Mouse (Mus musculus): ENCODE data around the gene Tmem186. TPM values are rescaled to one million over a fixed set of nuclear protein-coding genes. Genes with fewer than 3 reads are reported as not detected.

Tmem186 gene
- total RNA-seq, 2 experiments from 2014 or later, result 1.8 to 6.7 TPM

GRCm38 (mm10) chr16:8619659-8620314 lies 17.7 kb downstream of the Tmem186 start:
- no peak for ATAC-seq (replicated peaks; ENCODE audit: low FRiP score, poor library complexity, severe bottlenecking)

GRCm38 (mm10) chr16:8613447-8613846 lies 24.1 kb downstream of the Tmem186 start:
- peak; percentile 18 for ATAC-seq (replicated peaks; ENCODE audit: low FRiP score, poor library complexity, severe bottlenecking)

- peak; percentile 58 for ATAC-seq (replicated peaks; ENCODE audit: low FRiP score, poor library complexity, severe bottlenecking)
These were observed 24.5 kb downstream of the Tmem186 start for GRCm38 (mm10) chr16:8613039-8613438.

GRCm38 (mm10) chr16:8612214-8613005 lies 25.1 kb downstream of the Tmem186 start:
- peak; percentile 93 for ATAC-seq (replicated peaks; ENCODE audit: low FRiP score, poor library complexity, severe bottlenecking)

GRCm38 (mm10) chr16:8610397-8610796 lies 27.1 kb downstream of the Tmem186 start:
- ATAC-seq (replicated peaks; ENCODE audit: low FRiP score, poor library complexity, severe bottlenecking), result no peak

- ATAC-seq (replicated peaks; ENCODE audit: low FRiP score, poor library complexity, severe bottlenecking), result peak; percentile 50
These were observed 33.7 kb downstream of the Tmem186 start for GRCm38 (mm10) chr16:8603789-8604188.

- ATAC-seq (replicated peaks; ENCODE audit: low FRiP score, poor library complexity, severe bottlenecking), result no peak
These were observed 40.0 kb downstream of the Tmem186 start for GRCm38 (mm10) chr16:8597516-8597915.

- no peak for ATAC-seq (replicated peaks; ENCODE audit: low FRiP score, poor library complexity, severe bottlenecking)
These were observed 41.2 kb downstream of the Tmem186 start for GRCm38 (mm10) chr16:8596336-8596735.

GRCm38 (mm10) chr16:8595411-8595810 lies 42.1 kb downstream of the Tmem186 start:
- no peak for ATAC-seq (replicated peaks; ENCODE audit: low FRiP score, poor library complexity, severe bottlenecking)

GRCm38 (mm10) chr16:8585056-8585455 lies 52.5 kb downstream of the Tmem186 start:
- 0 out of 2 replicates have a peak, but pooled peaks have one; percentile 24 for ATAC-seq (replicated peaks; ENCODE audit: low FRiP score, poor library complexity, severe bottlenecking)

- ATAC-seq (replicated peaks; ENCODE audit: low FRiP score, poor library complexity, severe bottlenecking), result peak; percentile 38; the same call in 1 of the 2 replicates
These were observed 53.3 kb downstream of the Tmem186 start for GRCm38 (mm10) chr16:8584248-8584647.

Other genes starting within 250 kb of the Tmem186 start
- gene Tmem114, start 212.6 kb downstream of the Tmem186 start, total RNA-seq (2015; ENCODE audit: low replicate concordance), result not detected in 2 replicates
- not detected in 2 replicates for gene Tmem114, start 212.6 kb downstream of the Tmem186 start, total RNA-seq (2017; ENCODE audit: low replicate concordance)
- 3.7 and 3.8 TPM in 2 replicates for gene Mettl22, start 166.9 kb downstream of the Tmem186 start, total RNA-seq (2015; ENCODE audit: low replicate concordance)
- 0.56 and 12.9 TPM in 2 replicates for gene Mettl22, start 166.9 kb downstream of the Tmem186 start, total RNA-seq (2017; ENCODE audit: low replicate concordance)
- gene Abat, start 124.3 kb downstream of the Tmem186 start, total RNA-seq (2015; ENCODE audit: low replicate concordance), result 2.5 TPM in 1 of 2 replicates, not detected in the other
- gene Abat, start 124.3 kb downstream of the Tmem186 start, total RNA-seq (2017; ENCODE audit: low replicate concordance), result 1.3 and 2.4 TPM in 2 replicates
- gene Pmm2, start within 50 bp of the Tmem186 start, total RNA-seq (2015; ENCODE audit: low replicate concordance), result 27.2 and 40.7 TPM in 2 replicates
- 52.6 and 60.8 TPM in 2 replicates for gene Pmm2, start within 50 bp of the Tmem186 start, total RNA-seq (2017; ENCODE audit: low replicate concordance)
- 106 and 129 TPM in 2 replicates for gene Carhsp1, start 34.4 kb upstream of the Tmem186 start, total RNA-seq (2015; ENCODE audit: low replicate concordance)
- gene Carhsp1, start 34.4 kb upstream of the Tmem186 start, total RNA-seq (2017; ENCODE audit: low replicate concordance), result 184 and 218 TPM in 2 replicates
- not detected in 2 replicates for gene Gm5767, start 43.1 kb upstream of the Tmem186 start, total RNA-seq (2015; ENCODE audit: low replicate concordance)
- gene Gm5767, start 43.1 kb upstream of the Tmem186 start, total RNA-seq (2017; ENCODE audit: low replicate concordance), result not detected in 2 replicates
- 545 and 592 TPM in 2 replicates for gene Usp7, start 154.6 kb upstream of the Tmem186 start, total RNA-seq (2015; ENCODE audit: low replicate concordance)
- 1,042 and 1,164 TPM in 2 replicates for gene Usp7, start 154.6 kb upstream of the Tmem186 start, total RNA-seq (2017; ENCODE audit: low replicate concordance)
- gene 1810013L24Rik, start 192.4 kb upstream of the Tmem186 start, total RNA-seq (2015; ENCODE audit: low replicate concordance), result 90.3 and 115 TPM in 2 replicates
- 134 and 157 TPM in 2 replicates for gene 1810013L24Rik, start 192.4 kb upstream of the Tmem186 start, total RNA-seq (2017; ENCODE audit: low replicate concordance)